Mouse (Mus musculus): ENCODE measurements around the gene CK137956.

DNA sequence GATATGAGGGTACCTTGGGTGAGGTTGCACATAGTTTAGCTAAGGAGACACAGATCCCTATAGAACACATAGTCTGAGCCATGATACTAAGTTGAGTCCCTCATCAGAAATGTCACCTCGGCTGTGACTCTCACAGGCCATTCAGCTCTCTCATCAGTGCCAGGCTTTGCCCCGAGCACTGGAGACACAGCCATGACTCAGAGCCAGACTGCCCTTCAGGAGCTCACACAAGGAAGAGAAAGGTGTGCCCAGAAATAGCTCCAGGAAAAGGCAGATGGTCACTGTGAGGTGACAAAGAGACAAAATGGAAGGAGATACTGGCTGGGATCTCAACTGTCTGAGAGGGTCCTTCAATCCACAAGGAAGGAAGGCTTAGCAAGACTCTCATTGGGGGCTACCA is 23.1 kb downstream of the CK137956 start:
- TF ChIP-seq POLR2AphosphoS2 (IDR thresholded peaks at IDR 0.05; ENCODE audit: insufficient read length, low read depth) (no peak), POLR2A (IDR thresholded peaks at IDR 0.05; ENCODE audit: insufficient read length, low read depth) (no peak), TCF12 (IDR thresholded peaks at IDR 0.05; ENCODE audit: insufficient read depth, poor library complexity, severe bottlenecking) (no peak), REST (IDR thresholded peaks at IDR 0.05; ENCODE audit: insufficient read depth, insufficient read length) (no peak), E2F4 (IDR thresholded peaks at IDR 0.05; ENCODE audit: insufficient read depth) (no peak), USF1 (IDR thresholded peaks at IDR 0.05; ENCODE audit: low read depth) (no peak), MAX (IDR thresholded peaks at IDR 0.05; ENCODE audit: low read depth) (no peak), MYOG (IDR thresholded peaks at IDR 0.05; ENCODE audit: control insufficient read depth in 1 of 3, insufficient read depth in 1 of 3, insufficient read length in 2 of 3, low read depth in 2 of 3) (no peak), CEBPB (IDR thresholded peaks at IDR 0.05; ENCODE audit: insufficient read depth, poor library complexity, severe bottlenecking) (no peak)

Data from myocyte (in vitro differentiated cells).